Mouse (Mus musculus): ENCODE measurements around the gene Fbxo27.
A peak's percentile ranks its signal among the peaks of the same experiment; 100 is the strongest.
"Not testable (repeated sequence)": the region's sequence is repeated elsewhere in the genome, so short reads cannot be mapped to it uniquely, and the experiment has no call there.

Gene Fbxo27

DNA sequence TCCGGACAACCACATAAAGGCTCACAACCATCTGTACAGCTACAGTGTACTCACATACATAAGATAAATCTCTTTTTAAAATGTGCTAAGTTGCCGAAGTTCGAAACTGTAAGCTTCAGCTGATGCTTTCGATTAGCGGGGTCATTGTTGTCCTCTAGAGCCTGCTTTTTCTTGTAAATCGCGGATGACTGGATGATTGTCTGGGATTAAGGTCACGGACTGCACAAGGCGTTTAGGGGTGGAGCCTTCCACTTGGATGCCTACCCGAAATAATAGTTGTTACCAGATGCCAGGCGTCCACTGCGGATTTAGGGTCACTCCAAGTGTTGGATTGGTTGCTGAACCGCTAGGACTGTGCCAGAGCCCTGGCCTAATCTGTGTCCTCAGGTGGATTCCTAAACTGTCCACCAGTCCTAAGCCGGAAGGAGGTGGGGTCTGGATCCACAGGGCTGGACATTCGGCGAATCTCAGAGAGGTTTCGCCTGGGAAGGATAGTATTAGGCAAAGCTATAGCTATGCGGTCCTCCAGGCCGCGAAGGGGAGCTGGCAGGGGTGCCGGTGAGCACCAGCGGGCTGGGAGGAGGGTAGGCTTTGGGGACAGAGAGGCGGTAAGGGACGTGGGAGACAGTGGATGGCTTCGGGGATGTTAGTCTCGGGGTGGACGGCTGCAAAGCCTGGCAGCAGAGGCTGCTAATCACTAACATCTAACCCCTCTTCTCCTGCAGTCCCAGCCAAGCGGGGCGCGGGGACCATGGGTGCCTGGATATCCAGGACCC, at the start of gene Fbxo27:
Fbxo27 (plus strand) TSS at position 305 of the 776 bp plus-strand sequence.
- no peak for DNase-seq (ENCODE audit: low read depth, low spot score)

DNA sequence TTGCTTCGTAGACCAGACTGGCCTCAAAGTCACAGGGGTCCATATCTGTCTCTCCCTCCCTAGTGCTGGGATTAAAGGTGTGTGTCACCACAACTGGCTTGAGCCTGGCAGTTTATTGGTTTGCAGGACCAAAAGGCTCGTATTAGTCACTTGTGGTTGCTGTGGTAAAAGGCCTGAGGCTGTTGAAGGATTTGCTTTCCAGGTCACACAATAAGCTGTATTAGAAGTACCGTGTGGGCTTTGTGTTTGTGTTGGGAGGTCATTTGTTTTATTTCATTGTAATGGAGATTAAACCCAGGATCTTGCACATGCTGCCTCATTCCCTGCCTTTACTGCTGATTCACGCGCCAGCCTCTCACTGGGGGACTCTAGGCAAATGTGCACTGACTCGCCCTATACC, 47.3 kb upstream of the Fbxo27 start:
- DNase-seq (ENCODE audit: low read depth, low spot score) = no peak

DNA sequence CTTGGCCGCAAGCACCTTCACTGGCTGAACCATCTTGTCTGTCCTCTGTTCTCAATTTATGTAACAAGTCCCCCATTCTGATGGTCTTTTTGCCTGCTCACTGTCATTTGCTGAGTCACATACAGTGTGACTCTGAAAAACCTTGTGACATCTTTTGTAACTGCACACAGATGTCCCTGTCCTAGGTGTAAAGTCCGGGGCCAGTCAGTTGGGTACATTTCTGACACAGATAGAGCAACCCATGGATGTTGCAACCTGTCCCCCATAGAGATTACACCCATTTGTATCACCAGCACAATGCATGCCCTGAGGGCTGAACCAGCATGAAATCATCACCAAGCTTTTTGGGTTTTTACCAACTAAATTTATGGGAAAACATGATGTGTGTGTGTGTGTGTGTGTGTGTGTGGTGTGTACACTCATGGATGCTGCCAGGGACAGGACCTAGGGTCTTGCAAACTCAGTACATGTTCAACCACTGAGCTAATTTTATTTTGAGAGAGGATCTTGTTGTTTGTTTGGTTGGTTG, 46.6 kb upstream of the Fbxo27 start:
- DNase-seq (ENCODE audit: low read depth, low spot score) = no peak

DNA sequence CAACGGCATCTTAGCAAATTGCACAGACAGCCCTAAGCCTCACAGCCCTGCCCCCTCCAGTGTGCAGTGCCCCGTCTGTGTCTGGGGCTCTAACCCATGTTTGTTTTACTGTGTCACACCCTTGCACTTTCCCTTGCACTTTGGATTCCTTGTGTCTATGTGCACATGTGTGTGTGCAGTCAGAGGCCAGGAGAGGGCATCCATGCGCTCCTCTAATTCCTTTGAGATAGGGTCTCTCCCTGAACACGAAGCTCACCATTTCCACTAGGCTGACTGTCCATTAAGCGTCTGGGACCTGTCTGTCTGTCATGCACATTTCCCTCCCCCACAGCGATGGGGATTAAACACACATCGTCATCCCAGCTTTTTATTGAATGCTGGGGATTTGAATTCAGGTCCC, 45.6 kb upstream of the Fbxo27 start:
- DNase-seq (ENCODE audit: low read depth, low spot score) = no peak

- DNase-seq (ENCODE audit: low read depth, low spot score) = no peak
Measured at GRCm38 (mm10) chr7:28651157-28651556, 41.5 kb upstream of the Fbxo27 start.

DNA sequence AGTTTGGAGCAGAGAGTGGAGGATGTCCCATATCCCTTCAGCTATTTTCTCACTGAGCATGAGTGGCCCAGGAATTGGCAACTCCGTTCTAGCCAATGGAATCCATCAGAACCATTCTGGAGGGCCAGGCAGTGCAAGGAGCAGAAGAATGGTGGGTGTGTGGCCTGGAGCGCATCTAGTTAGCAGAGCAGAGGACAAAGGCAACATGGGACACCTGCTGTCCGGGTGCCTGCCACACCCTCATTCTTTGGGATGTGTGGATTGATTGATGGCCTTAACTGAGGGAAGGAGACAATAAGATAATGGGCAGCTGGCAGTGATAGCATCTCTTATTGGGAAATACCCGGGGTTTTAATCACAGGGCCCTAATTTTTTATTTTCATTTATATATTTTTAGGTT, 36.2 kb upstream of the Fbxo27 start:
- no peak for DNase-seq (ENCODE audit: low read depth, low spot score)

DNA sequence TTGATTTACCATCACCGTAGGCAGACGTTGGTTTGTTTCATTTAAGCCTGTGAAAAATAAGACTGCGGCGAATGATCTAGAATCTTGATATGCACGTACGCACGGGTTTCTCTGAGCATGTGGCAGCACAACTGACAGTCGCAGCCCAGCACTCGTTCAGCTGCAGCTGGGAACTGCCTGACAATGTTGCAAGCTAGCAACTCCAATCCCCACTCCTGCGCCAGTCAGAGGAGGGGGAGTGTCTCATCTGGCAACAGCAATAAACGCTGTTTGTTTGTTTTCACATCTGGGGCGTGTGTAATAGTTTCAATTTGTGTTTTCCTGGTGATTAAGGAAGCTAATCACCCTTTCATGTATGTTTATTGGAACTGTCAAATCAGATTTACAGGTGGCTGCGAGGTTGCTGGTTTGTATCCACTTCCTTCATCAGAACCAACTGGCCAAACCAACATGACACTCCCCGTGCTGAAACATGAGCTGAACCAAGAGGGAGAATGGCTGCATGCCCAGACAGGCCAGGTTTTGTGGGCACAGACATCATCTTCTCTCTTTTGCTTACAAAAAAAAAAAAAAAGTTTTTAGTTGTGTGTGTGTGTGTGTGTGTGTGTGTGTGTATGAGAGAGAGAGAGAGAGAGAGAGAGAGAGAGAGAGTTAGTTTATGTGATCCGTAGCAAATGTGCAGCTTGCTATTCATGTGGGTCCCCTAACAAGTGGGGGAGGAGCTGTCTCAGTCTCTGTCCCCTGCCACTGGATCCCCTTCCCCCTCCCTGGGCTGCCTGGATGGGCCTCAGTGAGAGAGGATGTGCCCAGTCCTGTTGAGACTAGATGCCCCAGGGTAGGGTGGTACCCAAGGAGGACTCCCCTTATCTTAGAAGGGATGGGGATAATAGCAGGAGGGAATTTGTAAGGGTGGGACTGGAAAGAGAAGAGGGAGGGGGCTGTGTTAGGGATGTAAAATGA, 26.7 kb upstream of the Fbxo27 start:
- DNase-seq (ENCODE audit: low read depth, low spot score) = no peak

DNA sequence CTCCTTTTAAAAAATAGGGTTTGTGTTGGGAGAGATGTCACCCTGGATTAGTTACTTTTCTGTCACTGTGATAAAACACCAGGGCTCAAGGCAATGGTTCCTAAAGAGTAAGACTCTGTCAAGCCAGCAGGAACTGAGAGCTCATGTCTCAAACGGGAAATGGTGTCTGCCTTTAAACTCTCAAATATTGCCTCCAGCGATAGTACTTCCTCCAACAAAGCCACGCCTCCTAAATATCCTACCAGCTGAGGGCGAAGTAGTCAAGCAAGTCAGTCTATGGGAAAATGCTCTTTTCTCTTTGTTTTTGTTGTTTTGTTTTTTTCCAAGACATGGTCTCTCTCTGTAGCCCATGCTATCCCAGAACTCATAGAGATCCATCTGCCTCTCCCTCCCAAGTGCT, 21.5 kb upstream of the Fbxo27 start:
- DNase-seq (ENCODE audit: low read depth, low spot score) = no peak

DNA sequence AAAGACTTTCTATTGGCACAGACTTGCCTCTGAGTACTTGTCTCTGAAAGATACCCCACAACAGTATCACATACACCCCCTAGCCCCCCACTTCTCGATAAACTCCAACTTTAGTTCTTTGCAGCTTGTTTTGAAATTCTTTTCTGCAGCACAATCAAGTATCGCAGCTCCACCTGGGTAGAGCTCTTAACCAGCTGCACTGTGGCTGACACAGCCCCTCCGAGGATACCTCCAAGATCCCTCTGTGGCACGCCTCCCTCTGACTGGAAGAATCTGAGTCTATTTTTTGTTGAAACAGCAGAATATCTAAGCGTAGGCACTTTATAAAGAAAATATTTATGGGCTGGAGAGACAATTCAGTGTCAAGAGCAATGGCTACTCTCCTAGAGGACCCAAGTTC, 20.4 kb upstream of the Fbxo27 start:
- no peak for DNase-seq (ENCODE audit: low read depth, low spot score)

DNA sequence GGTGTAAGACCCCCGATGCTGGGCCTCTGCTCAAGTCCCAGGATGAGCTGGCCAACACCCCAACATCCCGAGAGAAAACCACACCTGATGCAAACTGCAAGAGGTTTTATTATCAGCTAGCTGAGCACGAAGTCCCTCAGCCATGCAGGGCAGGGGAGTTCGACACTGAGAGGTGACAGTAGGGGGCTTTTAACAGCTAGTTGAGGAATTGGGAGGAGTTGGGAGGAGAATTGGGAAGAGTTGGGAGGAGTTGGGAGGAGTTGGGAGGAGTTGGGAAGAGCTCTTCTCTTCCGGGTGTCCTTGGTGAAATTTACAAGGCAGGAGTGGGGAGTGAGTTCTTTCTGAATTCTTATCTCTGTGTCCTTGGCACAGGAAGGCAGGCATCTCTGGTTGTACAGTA, 19.9 kb upstream of the Fbxo27 start:
- DNase-seq (ENCODE audit: low read depth, low spot score) = not testable (repeated sequence)

DNA sequence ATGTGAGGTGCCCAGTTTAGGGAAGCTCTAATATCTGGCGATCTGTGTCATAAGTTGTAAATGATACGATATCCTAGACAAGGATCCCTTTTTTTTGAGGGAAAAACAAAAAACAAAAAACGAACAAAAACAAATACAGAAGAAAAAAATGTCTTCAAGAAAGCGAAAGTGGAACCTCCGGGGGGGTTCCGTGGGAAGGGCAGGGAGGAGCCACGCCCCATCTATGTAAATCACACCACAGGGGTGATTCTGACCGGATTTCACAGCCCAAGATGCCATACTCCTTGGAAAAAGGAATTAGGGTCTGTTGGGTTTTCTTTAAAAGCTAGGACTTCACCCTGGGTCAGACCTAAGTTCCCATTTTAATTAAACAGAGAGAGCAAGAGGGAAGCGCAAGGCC, 17.7 kb upstream of the Fbxo27 start:
- no peak for DNase-seq (ENCODE audit: low read depth, low spot score)

DNA sequence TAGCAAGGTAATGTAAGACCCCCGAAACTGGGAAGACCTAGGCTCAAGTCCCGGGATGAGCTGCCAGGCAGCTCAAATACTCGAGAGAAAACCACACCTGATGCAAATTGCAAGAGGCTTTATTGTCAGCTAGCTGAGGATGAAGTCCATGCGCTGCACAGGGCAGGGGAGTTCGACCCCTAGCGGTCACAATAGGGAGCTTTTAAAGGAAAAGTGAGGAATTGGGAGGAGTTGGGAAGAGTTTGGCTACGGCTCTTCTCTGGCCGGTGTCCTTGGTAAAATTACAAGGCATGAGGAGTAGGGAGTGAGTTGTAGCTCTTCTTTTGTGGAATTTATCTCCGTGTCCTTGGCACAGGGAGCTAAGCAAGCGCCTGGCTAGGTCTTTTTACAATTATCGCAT, 16.9 kb upstream of the Fbxo27 start:
- no peak for DNase-seq (ENCODE audit: low read depth, low spot score)

GRCm38 (mm10) chr7:28676811-28677541, 15.7 kb upstream of the Fbxo27 start:
- DNase-seq (ENCODE audit: low read depth, low spot score) = no peak

- no peak for DNase-seq (ENCODE audit: low read depth, low spot score)
Measured at GRCm38 (mm10) chr7:28677624-28678023, 15.0 kb upstream of the Fbxo27 start.

GRCm38 (mm10) chr7:28691075-28691474, 1.6 kb upstream of the Fbxo27 start:
- no peak for DNase-seq (ENCODE audit: low read depth, low spot score)

GRCm38 (mm10) chr7:28693321-28693966, 795 bp downstream of the Fbxo27 start:
- peak; percentile 21 for DNase-seq (ENCODE audit: low read depth, low spot score)

DNA sequence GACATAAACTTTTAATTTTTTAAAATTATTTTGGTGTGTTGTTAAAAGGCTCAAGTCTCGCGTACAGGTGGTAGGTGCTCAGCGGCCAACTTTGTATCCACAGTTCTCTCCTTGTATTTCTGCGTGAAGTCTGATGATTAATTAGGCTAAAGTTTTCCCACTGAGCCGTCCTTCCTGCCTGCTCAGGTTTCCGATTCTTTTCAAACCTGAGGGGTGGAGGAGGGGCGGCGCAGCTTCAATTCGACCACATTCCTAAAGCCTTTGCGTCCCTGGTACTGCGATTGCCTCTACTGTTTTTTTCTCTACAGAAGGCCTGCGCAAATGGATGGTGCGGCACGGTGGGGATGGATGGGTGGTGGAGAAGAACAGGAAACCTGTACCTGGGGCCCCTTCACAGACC, 1.8 kb downstream of the Fbxo27 start:
- no peak for DNase-seq (ENCODE audit: low read depth, low spot score)

DNA sequence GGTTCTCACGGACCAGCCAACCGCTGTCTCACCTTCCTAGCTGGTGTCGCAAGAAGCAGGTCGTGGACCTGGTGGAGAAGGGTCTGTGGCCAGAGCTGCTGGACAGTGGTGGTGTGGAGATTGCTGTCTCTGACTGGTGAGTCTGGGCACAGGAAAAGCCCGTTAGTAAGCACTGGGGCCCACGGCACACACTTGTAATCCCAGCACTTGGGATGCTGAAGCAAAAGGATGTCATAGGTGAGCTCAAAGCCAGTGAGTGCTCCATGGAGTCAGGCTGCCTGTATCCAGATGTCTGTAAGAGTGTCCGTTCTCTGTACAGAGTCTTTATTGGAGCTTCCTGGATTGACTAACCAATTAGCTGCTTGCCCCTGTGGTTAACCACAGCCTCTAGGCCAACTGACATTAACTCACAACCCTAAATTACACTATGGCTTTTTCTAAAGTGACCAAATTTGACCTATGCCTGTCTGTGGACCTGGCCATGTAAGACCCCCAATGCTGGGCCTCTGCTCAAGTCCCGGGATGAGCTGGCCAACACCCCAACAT, 2.4 kb downstream of the Fbxo27 start:
- DNase-seq (ENCODE audit: low read depth, low spot score) = no peak

DNA sequence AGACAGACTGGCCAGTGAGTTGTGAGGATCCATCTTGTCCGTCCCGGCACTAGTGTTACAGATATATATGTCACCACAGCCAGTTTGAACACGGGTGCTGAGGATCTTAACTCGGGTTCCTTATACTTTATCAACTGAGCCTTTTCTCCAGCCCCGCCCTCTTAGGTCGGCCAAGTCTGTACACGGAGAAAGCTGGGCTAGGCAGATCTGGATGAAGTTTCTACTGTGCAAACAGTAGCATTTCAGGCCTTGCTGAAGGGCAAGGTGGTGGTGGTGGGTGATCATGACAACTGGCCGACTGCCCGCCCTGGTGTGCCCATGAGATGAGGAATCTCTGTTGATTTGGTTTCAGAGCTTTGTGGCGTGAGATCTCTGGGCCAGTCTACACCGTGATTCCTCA, 4.6 kb downstream of the Fbxo27 start:
- no peak for DNase-seq (ENCODE audit: low read depth, low spot score)

- DNase-seq (ENCODE audit: low read depth, low spot score) = no peak
Measured at GRCm38 (mm10) chr7:28700269-28700668, 7.6 kb downstream of the Fbxo27 start.

DNA sequence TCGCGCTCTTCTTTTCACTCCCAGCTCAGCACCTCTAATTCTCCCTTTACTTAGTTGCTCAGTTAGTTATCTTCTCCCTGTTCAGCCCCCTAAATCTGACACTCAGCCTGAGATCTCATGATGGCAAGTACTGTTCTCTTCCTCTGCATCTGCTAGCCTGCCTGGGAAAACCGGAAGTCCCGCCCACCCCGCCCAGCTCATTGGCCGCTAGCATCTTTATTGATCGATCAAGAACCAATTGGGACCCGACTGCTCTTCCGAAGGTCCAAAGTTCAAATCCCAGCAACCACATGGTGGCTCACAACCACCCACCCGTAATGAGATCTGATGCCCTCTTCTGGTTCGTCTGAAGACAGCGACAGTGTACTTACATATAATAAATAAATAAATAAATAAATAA, 8.7 kb downstream of the Fbxo27 start:
- not testable (repeated sequence) for DNase-seq (ENCODE audit: low read depth, low spot score)

All from skeletal muscle tissue, adult 2 months (tissue).